Mouse (Mus musculus) left cerebral cortex, adult 8-10 months (tissue): ENCODE results near the gene Mtcl1. TPM values are rescaled to one million over a fixed set of nuclear protein-coding genes. Genes with fewer than 3 reads are reported as not detected.
A peak's percentile ranks its signal among the peaks of the same experiment; 100 is the strongest.

Experiments used
- DNase-seq, 2 experiments: peaks; one replicate each; pipeline ENCODE4 v3.0.0; 2022; ENCODE audit warnings: low spot score in 2 of 2
- total RNA-seq, 4 experiments: library from RNA; stranded (reverse); gene quantifications; 2 replicates each; pipeline ENCODE4 v1.2.4; 2022

Gene Mtcl1
- total RNA-seq, 4 experiments from 2014 or later, result 111 to 123 (median 120) TPM

GRCm38 (mm10) chr17:66410884-66411426, 38.6 kb downstream of the Mtcl1 start:
- no peak for DNase-seq

GRCm38 (mm10) chr17:66409070-66409605, 40.4 kb downstream of the Mtcl1 start:
- DNase-seq, result no peak

- DNase-seq, result no peak
Measured at GRCm38 (mm10) chr17:66408400-66408799, 41.1 kb downstream of the Mtcl1 start.

- no peak for DNase-seq
Measured at GRCm38 (mm10) chr17:66407833-66408232, 41.7 kb downstream of the Mtcl1 start.

GRCm38 (mm10) chr17:66405601-66406000, 43.9 kb downstream of the Mtcl1 start:
- DNase-seq, result no peak

GRCm38 (mm10) chr17:66404883-66405590, 44.5 kb downstream of the Mtcl1 start:
- DNase-seq, result no peak

GRCm38 (mm10) chr17:66402791-66403470, 46.6 kb downstream of the Mtcl1 start:
- no peak for DNase-seq

- no peak for DNase-seq
Measured at GRCm38 (mm10) chr17:66401596-66402265, 47.8 kb downstream of the Mtcl1 start.

- no peak for DNase-seq
Measured at GRCm38 (mm10) chr17:66399780-66400179, 49.8 kb downstream of the Mtcl1 start.

GRCm38 (mm10) chr17:66394571-66394970, 55.0 kb downstream of the Mtcl1 start:
- no peak for DNase-seq

- DNase-seq, result no peak
Measured at GRCm38 (mm10) chr17:66388307-66388706, 61.2 kb downstream of the Mtcl1 start.

GRCm38 (mm10) chr17:66381338-66381737, 68.2 kb downstream of the Mtcl1 start:
- no peak for DNase-seq

- DNase-seq, result no peak
Measured at GRCm38 (mm10) chr17:66379900-66380857, 69.4 kb downstream of the Mtcl1 start.

- no peak for DNase-seq
Measured at GRCm38 (mm10) chr17:66379308-66379707, 70.2 kb downstream of the Mtcl1 start.

GRCm38 (mm10) chr17:66378127-66378526, 71.4 kb downstream of the Mtcl1 start:
- no peak for DNase-seq

GRCm38 (mm10) chr17:66374633-66375272, 74.8 kb downstream of the Mtcl1 start:
- no peak for DNase-seq

GRCm38 (mm10) chr17:66370867-66371266, 78.7 kb downstream of the Mtcl1 start:
- DNase-seq, result no peak

- DNase-seq, result no peak
Measured at GRCm38 (mm10) chr17:66369777-66370176, 79.8 kb downstream of the Mtcl1 start.

GRCm38 (mm10) chr17:66368127-66368526, 81.4 kb downstream of the Mtcl1 start:
- peak in 1 of 2 experiments; percentile 55 for DNase-seq

GRCm38 (mm10) chr17:66365664-66366063, 83.9 kb downstream of the Mtcl1 start:
- no peak for DNase-seq
